Mouse (Mus musculus): ENCODE measurements around the gene Gm17268. TPM values are rescaled to one million over a fixed set of nuclear protein-coding genes. Genes with fewer than 3 reads are reported as not detected.

Gene Gm17268
- polyA plus RNA-seq, 1 experiment from 2014 or later, result not detected

GRCm38 (mm10) chr11:82066953-82067571, 28.7 kb upstream of the Gm17268 start:
- WGBS, result 76% methylated on average over 7 of the region's 7 CpGs
- ATAC-seq (ENCODE audit: low FRiP score, low TSS enrichment), result no peak
- no peaks in the 10 kb centered on the region for H3K9me3 ChIP-seq (ENCODE audit: control insufficient read depth, low read length)
- H3K27me3 ChIP-seq (ENCODE audit: control insufficient read depth, insufficient read depth, low read length), result no peaks in the 10 kb centered on the region
- H3K36me3 ChIP-seq (ENCODE audit: control insufficient read depth, insufficient read depth, low read length), result no peaks in the 10 kb centered on the region
- no peaks in the 10 kb centered on the region for H3K4me1 ChIP-seq (ENCODE audit: control insufficient read depth, insufficient read depth, low read length)
- no peak overlapping the region for H3K4me3 ChIP-seq (ENCODE audit: low read length)
- H3K9ac ChIP-seq (ENCODE audit: low read depth, low read length), result no peak overlapping the region
- no peak overlapping the region for H3K4me2 ChIP-seq (replicated peaks; ENCODE audit: low read depth, low read length)
- H3K27ac ChIP-seq (ENCODE audit: low read depth, low read length), result no peak overlapping the region

DNA sequence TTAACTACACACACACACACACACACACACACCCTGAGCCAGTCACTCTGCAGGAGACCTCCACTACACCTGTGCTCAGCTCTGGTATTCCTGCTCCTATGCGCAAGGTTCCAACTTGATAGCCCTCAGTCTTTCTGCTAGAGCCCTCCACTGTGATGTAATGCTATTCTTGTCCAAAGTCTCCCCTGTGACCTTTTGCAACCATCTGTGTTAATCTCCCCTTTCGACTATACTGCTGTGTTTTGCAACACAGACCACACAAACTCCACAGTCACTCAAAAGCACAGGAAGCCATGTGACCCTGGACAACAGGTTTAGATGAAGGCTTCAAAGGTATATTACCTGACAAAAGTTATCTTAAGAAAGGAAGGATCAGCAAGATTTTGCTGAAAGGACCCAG, 25.1 kb upstream of the Gm17268 start:
- no peak for ATAC-seq (ENCODE audit: low FRiP score, low TSS enrichment)
- H3K9ac ChIP-seq (ENCODE audit: low read depth, low read length), result no peak overlapping the region
- no peaks in the 10 kb centered on the region for H3K9me3 ChIP-seq (ENCODE audit: control insufficient read depth, low read length)
- H3K4me1 ChIP-seq (ENCODE audit: control insufficient read depth, insufficient read depth, low read length), result no peaks in the 10 kb centered on the region
- no peak overlapping the region for H3K4me3 ChIP-seq (ENCODE audit: low read length)
- H3K27me3 ChIP-seq (ENCODE audit: control insufficient read depth, insufficient read depth, low read length), result no peaks in the 10 kb centered on the region
- no peak overlapping the region for H3K4me2 ChIP-seq (replicated peaks; ENCODE audit: low read depth, low read length)
- H3K36me3 ChIP-seq (ENCODE audit: control insufficient read depth, insufficient read depth, low read length), result no peaks in the 10 kb centered on the region
- WGBS, result 73% methylated on average over 2 of the region's 2 CpGs
- H3K27ac ChIP-seq (ENCODE audit: low read depth, low read length), result no peak overlapping the region

GRCm38 (mm10) chr11:82062226-82062625, 23.9 kb upstream of the Gm17268 start:
- H3K27ac ChIP-seq (ENCODE audit: low read depth, low read length), result no peak overlapping the region
- H3K36me3 ChIP-seq (ENCODE audit: control insufficient read depth, insufficient read depth, low read length), result no peaks in the 10 kb centered on the region
- H3K4me3 ChIP-seq (ENCODE audit: low read length), result no peak overlapping the region
- H3K4me1 ChIP-seq (ENCODE audit: control insufficient read depth, insufficient read depth, low read length), result no peaks in the 10 kb centered on the region
- no peak overlapping the region for H3K9ac ChIP-seq (ENCODE audit: low read depth, low read length)
- H3K4me2 ChIP-seq (replicated peaks; ENCODE audit: low read depth, low read length), result no peak overlapping the region
- H3K27me3 ChIP-seq (ENCODE audit: control insufficient read depth, insufficient read depth, low read length), result no peaks in the 10 kb centered on the region
- no peak for ATAC-seq (ENCODE audit: low FRiP score, low TSS enrichment)
- H3K9me3 ChIP-seq (ENCODE audit: control insufficient read depth, low read length), result no peaks in the 10 kb centered on the region
- 85% methylated on average over 3 of the region's 3 CpGs for WGBS

DNA sequence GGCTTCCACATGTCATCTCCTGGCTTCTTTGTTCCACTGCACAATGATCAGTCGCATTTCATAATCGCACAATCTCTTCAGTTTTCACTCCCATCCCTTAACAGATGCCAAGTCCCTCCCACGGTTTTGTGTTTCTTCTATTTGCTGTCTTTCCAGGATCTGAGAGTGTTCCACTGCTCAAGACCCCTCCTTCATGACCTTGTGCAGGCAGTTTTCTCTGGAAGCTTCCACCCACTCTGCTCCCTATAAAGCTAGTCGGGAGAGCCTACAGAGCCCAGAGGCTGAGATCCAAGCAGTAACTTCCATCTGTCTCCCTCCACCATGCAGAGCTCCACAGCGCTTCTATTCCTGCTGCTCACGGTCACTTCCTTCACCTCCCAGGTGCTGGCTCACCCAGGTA, 19.3 kb upstream of the Gm17268 start, which contains the start of gene Ccl11:
Gene Ccl11, plus strand, starts transcription at position 178 of the 400 bp plus-strand sequence.
- Histone ChIP-seq H3K4me2 (replicated peaks; ENCODE audit: low read depth, low read length) (no peak within 1 kb of the TSS), H3K9ac (ENCODE audit: low read depth, low read length) (no peak within 1 kb of the TSS), H3K36me3 (ENCODE audit: control insufficient read depth, insufficient read depth, low read length) (no peaks in the 10 kb centered on the region), H3K4me1 (ENCODE audit: control insufficient read depth, insufficient read depth, low read length) (no peaks in the 10 kb centered on the region), H3K4me3 (ENCODE audit: low read length) (no peak within 1 kb of the TSS), H3K27me3 (ENCODE audit: control insufficient read depth, insufficient read depth, low read length) (no peaks in the 10 kb centered on the region), H3K27ac (ENCODE audit: low read depth, low read length) (no peak within 1 kb of the TSS), H3K9me3 (ENCODE audit: control insufficient read depth, low read length) (no peaks in the 10 kb centered on the region)
- 70% methylated on average over 6 of the region's 6 CpGs for WGBS
- ATAC-seq (ENCODE audit: low FRiP score, low TSS enrichment), result no peak

DNA sequence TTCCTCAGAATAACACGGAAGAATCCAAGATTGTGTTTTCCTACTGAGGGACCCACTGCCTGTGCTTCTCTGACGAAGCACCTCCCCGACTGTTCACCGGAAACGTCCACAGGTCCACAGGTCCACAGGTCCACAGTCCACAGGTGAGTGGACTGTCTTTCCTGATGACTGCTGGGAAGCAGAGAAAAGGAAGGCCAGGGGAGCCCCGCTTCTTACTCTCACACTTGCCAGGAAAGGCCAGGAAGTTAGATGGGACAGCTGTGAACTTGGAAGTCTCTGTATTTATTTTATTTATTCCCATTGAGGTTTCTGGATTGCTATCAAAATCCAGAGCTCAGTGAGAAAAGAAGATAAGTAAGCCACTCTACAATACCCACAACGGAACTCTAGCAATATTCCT, 15.5 kb upstream of the Gm17268 start:
- no peak overlapping the region for H3K9ac ChIP-seq (ENCODE audit: low read depth, low read length)
- no peaks in the 10 kb centered on the region for H3K27me3 ChIP-seq (ENCODE audit: control insufficient read depth, insufficient read depth, low read length)
- H3K4me2 ChIP-seq (replicated peaks; ENCODE audit: low read depth, low read length), result no peak overlapping the region
- no peaks in the 10 kb centered on the region for H3K36me3 ChIP-seq (ENCODE audit: control insufficient read depth, insufficient read depth, low read length)
- H3K4me1 ChIP-seq (ENCODE audit: control insufficient read depth, insufficient read depth, low read length), result no peaks in the 10 kb centered on the region
- no peak for ATAC-seq (ENCODE audit: low FRiP score, low TSS enrichment)
- H3K27ac ChIP-seq (ENCODE audit: low read depth, low read length), result no peak overlapping the region
- no peaks in the 10 kb centered on the region for H3K9me3 ChIP-seq (ENCODE audit: control insufficient read depth, low read length)
- no peak overlapping the region for H3K4me3 ChIP-seq (ENCODE audit: low read length)
- 80% methylated on average over 7 of the region's 7 CpGs for WGBS

GRCm38 (mm10) chr11:82047746-82048415, 9.5 kb upstream of the Gm17268 start:
- no peak overlapping the region for H3K4me2 ChIP-seq (replicated peaks; ENCODE audit: low read depth, low read length)
- no peak overlapping the region for H3K9ac ChIP-seq (ENCODE audit: low read depth, low read length)
- H3K4me3 ChIP-seq (ENCODE audit: low read length), result no peak overlapping the region
- H3K27ac ChIP-seq (ENCODE audit: low read depth, low read length), result no peak overlapping the region
- no peaks in the 10 kb centered on the region for H3K9me3 ChIP-seq (ENCODE audit: control insufficient read depth, low read length)
- WGBS, result 37% methylated on average over 6 of the region's 6 CpGs
- no peak for ATAC-seq (ENCODE audit: low FRiP score, low TSS enrichment)
- H3K36me3 ChIP-seq (ENCODE audit: control insufficient read depth, insufficient read depth, low read length), result no peaks in the 10 kb centered on the region
- H3K27me3 ChIP-seq (ENCODE audit: control insufficient read depth, insufficient read depth, low read length), result no peaks in the 10 kb centered on the region
- H3K4me1 ChIP-seq (ENCODE audit: control insufficient read depth, insufficient read depth, low read length), result no peaks in the 10 kb centered on the region

GRCm38 (mm10) chr11:82045471-82045870, 7.1 kb upstream of the Gm17268 start, which contains the start of gene Ccl7:
Gene Ccl7 (plus strand): TSS chr11:82045712.
- no peaks in the 10 kb centered on the region for H3K36me3 ChIP-seq (ENCODE audit: control insufficient read depth, insufficient read depth, low read length)
- H3K4me3 ChIP-seq (ENCODE audit: low read length), result no peak within 1 kb of the TSS
- H3K27me3 ChIP-seq (ENCODE audit: control insufficient read depth, insufficient read depth, low read length), result no peaks in the 10 kb centered on the region
- whole genome bisulfite sequencing, result 78% methylated on average over 3 of the region's 3 CpGs
- H3K4me2 ChIP-seq (replicated peaks; ENCODE audit: low read depth, low read length), result no peak within 1 kb of the TSS
- H3K4me1 ChIP-seq (ENCODE audit: control insufficient read depth, insufficient read depth, low read length), result no peaks in the 10 kb centered on the region
- no peak for ATAC-seq (ENCODE audit: low FRiP score, low TSS enrichment)
- no peak within 1 kb of the TSS for H3K9ac ChIP-seq (ENCODE audit: low read depth, low read length)
- H3K9me3 ChIP-seq (ENCODE audit: control insufficient read depth, low read length), result no peaks in the 10 kb centered on the region
- 0 out of 2 replicates have a peak within 1 kb of the TSS, but pooled peaks have one; percentile 18 for H3K27ac ChIP-seq (ENCODE audit: low read depth, low read length)

DNA sequence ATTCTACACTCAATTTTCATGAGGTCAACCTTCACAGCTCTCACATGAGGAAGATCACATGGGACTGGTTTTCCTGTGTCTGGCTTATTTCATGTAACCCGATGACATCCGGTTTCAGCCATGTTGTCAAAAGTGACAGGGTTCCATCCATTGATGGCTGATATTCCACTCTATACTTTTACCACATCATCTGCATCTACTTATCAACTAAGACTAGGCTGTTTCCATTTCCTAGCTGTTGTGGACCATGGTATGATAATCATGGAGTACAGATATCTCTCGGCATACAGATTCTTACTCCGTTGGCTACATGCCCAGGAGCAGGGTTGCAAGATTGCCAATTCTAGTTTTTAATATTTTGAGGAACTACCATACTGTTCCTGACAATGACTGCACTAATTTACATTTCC, 3.3 kb upstream of the Gm17268 start:
- no peak for ATAC-seq (ENCODE audit: low FRiP score, low TSS enrichment)
- Histone ChIP-seq H3K4me2 (replicated peaks; ENCODE audit: low read depth, low read length) (no peak overlapping the region), H3K27ac (ENCODE audit: low read depth, low read length) (no peak overlapping the region), H3K9ac (ENCODE audit: low read depth, low read length) (no peak overlapping the region), H3K9me3 (ENCODE audit: control insufficient read depth, low read length) (no peaks in the 10 kb centered on the region), H3K4me3 (ENCODE audit: low read length) (no peak overlapping the region), H3K4me1 (ENCODE audit: control insufficient read depth, insufficient read depth, low read length) (no peaks in the 10 kb centered on the region), H3K36me3 (ENCODE audit: control insufficient read depth, insufficient read depth, low read length) (no peaks in the 10 kb centered on the region), H3K27me3 (ENCODE audit: control insufficient read depth, insufficient read depth, low read length) (no peaks in the 10 kb centered on the region)
- WGBS, result 88% methylated on average over 4 of the region's 4 CpGs

DNA sequence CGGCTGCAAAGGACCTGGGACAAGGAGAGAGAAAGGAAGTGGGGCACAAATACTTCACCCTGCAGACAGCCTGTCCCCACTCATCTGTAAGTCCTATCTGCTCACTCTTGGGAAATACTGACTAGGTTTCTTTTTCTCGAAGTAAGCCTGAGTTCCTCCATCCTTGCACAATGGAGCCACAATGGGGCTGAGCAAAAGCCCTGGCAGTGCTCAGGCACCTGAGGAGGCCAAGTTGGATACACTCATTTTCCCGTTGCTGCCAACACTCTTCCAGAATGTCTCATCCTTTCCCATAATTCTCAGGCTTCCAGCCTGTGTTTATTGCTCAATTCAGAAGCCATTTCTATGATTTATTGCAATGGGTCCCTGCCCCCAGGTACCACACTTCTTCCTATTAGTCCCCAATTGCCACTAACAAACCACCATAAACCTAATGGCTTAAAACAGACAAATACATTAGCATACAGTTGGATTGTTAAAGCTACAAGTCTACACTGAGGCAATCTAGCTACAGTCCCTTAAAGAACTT, 834 bp upstream of the Gm17268 start:
- Histone ChIP-seq H3K36me3 (ENCODE audit: control insufficient read depth, insufficient read depth, low read length) (no peaks in the 10 kb centered on the region), H3K27ac (ENCODE audit: low read depth, low read length) (no peak overlapping the region), H3K9me3 (ENCODE audit: control insufficient read depth, low read length) (no peaks in the 10 kb centered on the region), H3K4me3 (ENCODE audit: low read length) (no peak overlapping the region), H3K4me1 (ENCODE audit: control insufficient read depth, insufficient read depth, low read length) (no peaks in the 10 kb centered on the region), H3K4me2 (replicated peaks; ENCODE audit: low read depth, low read length) (no peak overlapping the region), H3K27me3 (ENCODE audit: control insufficient read depth, insufficient read depth, low read length) (no peaks in the 10 kb centered on the region), H3K9ac (ENCODE audit: low read depth, low read length) (no peak overlapping the region)
- no peak for ATAC-seq (ENCODE audit: low FRiP score, low TSS enrichment)
- WGBS, result 52% methylated on average over 3 of the region's 3 CpGs
